Mouse (Mus musculus) bone marrow macrophage, adult 2 months (primary cell): ENCODE data around the gene Kcnd1. TPM values are rescaled to one million over a fixed set of nuclear protein-coding genes. Genes with fewer than 3 reads are reported as not detected.

ENCODE experiments used
- H3K27ac ChIP-seq: 2 replicates; pipeline ENCODE4 v1.5.1; 2012; ENCODE audit warnings: low read depth, low read length; ENCODE audit not compliant: insufficient read depth
- H3K4me1 ChIP-seq: 2 replicates; pipeline ENCODE4 v1.6.1; 2012; ENCODE audit warnings: low read length; ENCODE audit not compliant: control insufficient read depth, insufficient read depth
- H3K4me3 ChIP-seq: 2 replicates; pipeline ENCODE4 v1.5.1; 2012; ENCODE audit warnings: mild to moderate bottlenecking, low read length, moderate library complexity; ENCODE audit not compliant: insufficient read depth
- CTCF ChIP-seq: IDR thresholded peaks from 2 replicates; pipeline ENCODE4 v1.5.1; 2012; ENCODE audit warnings: low read depth, mild to moderate bottlenecking, low read length, moderate library complexity
- POLR2A ChIP-seq: IDR thresholded peaks from 2 replicates; pipeline ENCODE4 v1.6.1; 2012; ENCODE audit warnings: mild to moderate bottlenecking, low read depth, low read length, borderline replicate concordance
- polyA plus RNA-seq: library from polyadenylated mRNA; stranded (reverse); fragments of >200 nt; gene quantifications from 2 replicates; pipeline ENCODE4 v1.2.4, GENCODE M21; 2012; ENCODE audit not compliant: missing spikeins, insufficient read depth, insufficient read length

Gene Kcnd1
- polyA plus RNA-seq, 1 experiment, result 0.56 TPM

- Histone ChIP-seq H3K4me3 (peak overlapping the region; percentile 68), H3K27ac (0 out of 2 replicates have a peak overlapping the region, but pooled peaks have one; percentile 3), H3K4me1 (peaks cover 8% of the 10 kb centered on the region)
- TF ChIP-seq POLR2A, result no peak
These were observed 56.4 kb downstream of the Kcnd1 start for GRCm38 (mm10) chrX:7878495-7878894.

GRCm38 (mm10) chrX:7879819-7880218 lies 57.7 kb downstream of the Kcnd1 start:
- peaks cover 5% of the 10 kb centered on the region; the same call in 1 of the 2 replicates for H3K4me1 ChIP-seq
- H3K27ac ChIP-seq, result no peak overlapping the region
- no peak overlapping the region for H3K4me3 ChIP-seq
- TF ChIP-seq CTCF (0 out of 2 replicates have a peak, but pooled peaks have one; percentile 9), POLR2A (no peak)

- Histone ChIP-seq H3K27ac (peak within 1 kb of the TSS; percentile 80), H3K4me1 (peaks cover 5% of the 10 kb centered on the region; the same call in 1 of the 2 replicates), H3K4me3 (peak within 1 kb of the TSS; percentile 91)
- TF ChIP-seq POLR2A (no peak), CTCF (no peak)
These were observed 61.9 kb downstream of the Kcnd1 start, which contains the start of gene Slc35a2 for GRCm38 (mm10) chrX:7883841-7884567. Gene Slc35a2, plus strand, starts transcription at chrX:7884028.

Other genes starting within 250 kb of the Kcnd1 start
- gene Foxp3, start 248.6 kb upstream of the Kcnd1 start, polyA plus RNA-seq, result not detected in 2 replicates
- 0.24 and 2.3 TPM in 2 replicates for gene Ppp1r3f, start 248.0 kb upstream of the Kcnd1 start, polyA plus RNA-seq
- 35.0 and 35.8 TPM in 2 replicates for gene Ccdc22, start 216.8 kb upstream of the Kcnd1 start, polyA plus RNA-seq
- 0.55 and 1.1 TPM in 2 replicates for gene Cacna1f, start 215.2 kb upstream of the Kcnd1 start, polyA plus RNA-seq
- gene Syp, start 183.8 kb upstream of the Kcnd1 start, polyA plus RNA-seq, result 4.2 and 7.1 TPM in 2 replicates
- gene Prickle3, start 165.0 kb upstream of the Kcnd1 start, polyA plus RNA-seq, result 9.3 and 10.0 TPM in 2 replicates
- 448 and 491 TPM in 2 replicates for gene Plp2, start 150.9 kb upstream of the Kcnd1 start, polyA plus RNA-seq
- not detected in 2 replicates for gene Magix, start 141.0 kb upstream of the Kcnd1 start, polyA plus RNA-seq
- 27.2 and 28.7 TPM in 2 replicates for gene Gpkow, start 125.2 kb upstream of the Kcnd1 start, polyA plus RNA-seq
- 61.9 and 68.8 TPM in 2 replicates for gene Wdr45, start 108.0 kb upstream of the Kcnd1 start, polyA plus RNA-seq
- gene Gm45208, start 100.0 kb upstream of the Kcnd1 start, polyA plus RNA-seq, result not detected in 2 replicates
- gene Praf2, start 93.8 kb upstream of the Kcnd1 start, polyA plus RNA-seq, result 17.7 and 19.1 TPM in 2 replicates
- 0.75 and 1.9 TPM in 2 replicates for gene Ccdc120, start 71.4 kb upstream of the Kcnd1 start, polyA plus RNA-seq
- 137 and 141 TPM in 2 replicates for gene Tfe3, start 59.7 kb upstream of the Kcnd1 start, polyA plus RNA-seq
- gene Gripap1, start 32.5 kb upstream of the Kcnd1 start, polyA plus RNA-seq, result 94.8 and 103 TPM in 2 replicates
- gene Otud5, start 19.1 kb downstream of the Kcnd1 start, polyA plus RNA-seq, result 113 and 115 TPM in 2 replicates
- gene Pim2, start 56.0 kb downstream of the Kcnd1 start, polyA plus RNA-seq, result 8.6 and 11.4 TPM in 2 replicates
- 28.0 and 36.2 TPM in 2 replicates for gene Slc35a2, start 61.7 kb downstream of the Kcnd1 start, polyA plus RNA-seq
- 62.2 and 63.4 TPM in 2 replicates for gene Pqbp1, start 77.0 kb downstream of the Kcnd1 start, polyA plus RNA-seq
- gene Timm17b, start 77.1 kb downstream of the Kcnd1 start, polyA plus RNA-seq, result 33.4 and 47.5 TPM in 2 replicates
- not detected in 2 replicates for gene Gm10491, start 85.5 kb downstream of the Kcnd1 start, polyA plus RNA-seq
- gene Gm10490, start 87.3 kb downstream of the Kcnd1 start, polyA plus RNA-seq, result not detected in 2 replicates
- not detected in 2 replicates for gene Pcsk1n, start 97.5 kb downstream of the Kcnd1 start, polyA plus RNA-seq
- not detected in 2 replicates for gene Eras, start 106.3 kb downstream of the Kcnd1 start, polyA plus RNA-seq
- gene Hdac6, start 125.6 kb downstream of the Kcnd1 start, polyA plus RNA-seq, result 16.0 and 16.9 TPM in 2 replicates
- not detected in 2 replicates for gene Gata1, start 155.8 kb downstream of the Kcnd1 start, polyA plus RNA-seq
- not detected in 2 replicates for gene Glod5, start 196.2 kb downstream of the Kcnd1 start, polyA plus RNA-seq